Mouse (Mus musculus): Measurements from ENCODE around the gene Wnt5a. TPM values are rescaled to one million over a fixed set of nuclear protein-coding genes. Genes with fewer than 3 reads are reported as not detected.

Gene Wnt5a
- polyA plus RNA-seq, 1 experiment from 2014 or later: 154 TPM

DNA sequence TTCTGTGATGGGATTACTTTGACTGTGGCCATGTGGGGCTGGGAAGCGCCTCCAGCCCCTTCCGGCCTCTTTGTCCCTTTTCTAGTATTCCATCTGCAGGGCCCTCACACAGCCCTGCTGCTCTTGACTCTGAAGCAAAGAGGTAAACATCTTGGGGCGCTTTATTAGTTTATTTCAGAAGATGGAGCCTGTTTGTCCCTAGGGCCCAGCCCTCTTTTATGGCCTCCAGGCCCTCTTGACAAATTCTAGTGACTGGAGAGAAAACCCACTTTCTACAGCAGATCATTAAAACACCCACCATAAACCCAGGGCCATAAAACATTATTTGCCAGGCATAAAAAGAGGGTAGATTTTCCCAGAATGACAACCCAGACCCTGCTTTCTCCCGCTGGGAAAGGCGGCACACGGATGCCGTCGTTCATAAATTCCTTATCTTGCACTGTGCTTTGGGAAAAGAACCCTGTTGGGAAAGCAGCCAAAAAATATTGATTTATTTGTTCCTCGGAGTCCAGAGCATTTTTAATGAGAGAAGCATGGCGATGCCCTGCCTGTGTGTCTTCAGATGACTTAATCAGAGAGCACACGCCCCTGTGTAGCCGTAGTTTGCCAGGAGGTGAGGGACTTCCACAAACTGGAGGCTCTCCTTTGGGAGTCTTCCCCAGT, 3.2 kb upstream of the Wnt5a start:
- H3K36me3 ChIP-seq: no peaks in the 10 kb centered on the region
- H3K4me1 ChIP-seq: peaks cover 35% of the 10 kb centered on the region
- no peak for ATAC-seq (ENCODE audit: low FRiP score, low read depth)
- H3K27me3 ChIP-seq: peaks cover 3% of the 10 kb centered on the region; the same call in 1 of the 2 replicates
- no peak overlapping the region for H3K4me3 ChIP-seq
- H3K9me3 ChIP-seq: no peaks in the 10 kb centered on the region
- peak overlapping the region; percentile 38 for H3K4me2 ChIP-seq (replicated peaks)
- H3K9ac ChIP-seq: no peak overlapping the region
- WGBS: 12% methylated on average over 12 of the region's 12 CpGs
- peak overlapping the region; percentile 40; the same call in 1 of the 2 replicates for H3K27ac ChIP-seq

DNA sequence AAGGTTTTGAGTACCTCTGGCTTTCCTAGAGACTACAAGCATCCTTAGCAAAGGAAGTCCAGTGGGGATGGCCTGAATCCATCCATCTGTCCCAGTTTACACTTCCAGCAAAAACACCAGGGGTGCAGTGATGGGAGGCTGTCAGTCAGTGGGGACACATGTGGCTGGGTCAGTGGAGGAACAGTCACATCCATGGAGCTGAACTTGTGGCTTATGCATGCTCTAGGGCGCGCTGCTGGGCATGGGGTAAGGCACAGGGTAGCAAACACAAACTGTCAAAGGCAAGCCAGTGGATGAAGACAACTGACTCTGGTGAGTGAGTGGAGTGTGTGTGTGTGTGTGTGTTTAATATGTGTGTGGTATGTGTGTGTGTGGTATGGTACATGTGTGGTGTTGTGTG, 1.3 kb upstream of the Wnt5a start:
- no peak overlapping the region for H3K9ac ChIP-seq
- peaks cover 39% of the 10 kb centered on the region for H3K4me1 ChIP-seq
- peak overlapping the region; percentile 90 for H3K4me2 ChIP-seq (replicated peaks)
- no peaks in the 10 kb centered on the region for H3K36me3 ChIP-seq
- peaks cover 3% of the 10 kb centered on the region; the same call in 1 of the 2 replicates for H3K27me3 ChIP-seq
- WGBS: 84% methylated on average over 2 of the region's 2 CpGs
- H3K27ac ChIP-seq: no peak overlapping the region
- no peak for ATAC-seq (ENCODE audit: low FRiP score, low read depth)
- H3K4me3 ChIP-seq: no peak overlapping the region
- H3K9me3 ChIP-seq: no peaks in the 10 kb centered on the region

DNA sequence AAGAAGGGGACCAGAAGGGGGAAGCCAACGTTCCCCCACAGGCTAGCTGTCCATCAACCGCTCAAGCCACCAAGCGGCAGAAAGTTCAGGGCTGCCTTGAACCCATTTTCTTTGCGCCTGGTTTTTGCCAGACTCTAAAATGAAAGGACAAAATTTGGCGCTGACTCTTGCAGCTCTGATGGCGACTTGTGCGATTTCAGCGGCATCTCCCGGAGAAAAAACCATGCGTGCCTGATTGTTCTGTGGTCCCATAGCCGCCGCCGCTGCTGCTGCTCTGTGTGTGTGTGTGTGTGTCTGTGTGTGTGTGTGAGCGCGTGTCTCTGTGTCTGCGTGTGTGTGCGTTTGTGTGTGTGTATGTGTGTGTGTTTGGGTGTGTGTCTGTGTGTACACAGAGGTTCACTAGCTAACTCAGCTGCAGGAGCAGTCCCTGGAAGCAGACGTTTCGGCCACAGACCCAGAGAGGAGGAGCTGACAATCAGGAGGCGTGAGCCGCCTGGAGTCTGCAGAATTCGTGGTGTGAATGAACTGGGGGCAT, 568 bp downstream of the Wnt5a start:
- H3K27me3 ChIP-seq: no peaks in the 10 kb centered on the region
- peak overlapping the region; percentile 89 for H3K4me3 ChIP-seq
- WGBS: 0% methylated on average over 22 of the region's 22 CpGs
- H3K4me1 ChIP-seq: peaks cover 47% of the 10 kb centered on the region
- peak overlapping the region; percentile 90 for H3K4me2 ChIP-seq (replicated peaks)
- peak overlapping the region; percentile 100 for H3K27ac ChIP-seq
- no peaks in the 10 kb centered on the region for H3K9me3 ChIP-seq
- ATAC-seq (ENCODE audit: low FRiP score, low read depth): peak; percentile 37
- H3K36me3 ChIP-seq: no peaks in the 10 kb centered on the region
- H3K9ac ChIP-seq: peak overlapping the region; percentile 99

DNA sequence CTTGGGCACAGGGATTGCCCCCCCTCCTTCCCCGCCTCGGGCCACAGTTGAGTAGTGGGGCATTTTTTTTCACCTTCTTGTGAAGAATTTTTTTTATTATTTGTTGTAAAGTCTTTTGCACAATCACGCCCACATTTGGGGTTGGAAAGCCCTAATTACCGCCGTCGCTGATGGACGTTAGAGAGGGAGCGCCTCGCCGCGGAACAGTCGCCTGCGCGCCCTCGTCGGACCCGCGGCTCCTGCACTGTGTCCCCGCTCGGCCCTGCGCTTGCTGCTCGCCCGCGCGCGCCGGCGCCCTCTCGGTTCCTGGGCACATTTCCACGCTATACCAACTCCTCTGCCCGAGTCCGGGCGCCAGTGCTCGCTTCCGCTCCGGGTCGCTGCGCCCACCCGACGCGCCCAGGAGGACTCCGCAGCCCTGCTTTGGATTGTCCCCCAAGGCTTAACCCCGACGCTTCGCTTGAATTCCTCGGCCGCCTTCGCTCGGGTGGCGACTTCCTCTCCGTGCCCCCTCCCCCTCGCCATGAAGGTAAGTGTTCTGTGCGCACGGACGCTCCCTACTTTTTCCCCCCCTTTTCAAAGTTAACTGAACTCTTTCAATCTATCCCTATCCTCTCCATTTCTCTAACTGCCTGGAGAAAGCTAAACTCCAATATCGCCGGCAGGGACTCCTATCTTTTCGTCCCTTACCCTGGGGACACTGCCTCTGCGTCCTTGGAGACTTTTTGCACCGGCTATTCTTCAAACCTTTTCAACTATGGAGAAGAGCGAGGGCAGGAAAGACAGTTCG, 1.2 kb downstream of the Wnt5a start:
- ATAC-seq (ENCODE audit: low FRiP score, low read depth): peak; percentile 34; the same call in 1 of the 2 replicates
- Histone ChIP-seq H3K27me3 (no peaks in the 10 kb centered on the region), H3K4me2 (replicated peaks) (peak overlapping the region; percentile 90), H3K9ac (peak overlapping the region; percentile 99), H3K36me3 (no peaks in the 10 kb centered on the region), H3K9me3 (no peaks in the 10 kb centered on the region), H3K4me3 (peak overlapping the region; percentile 89), H3K4me1 (peaks cover 54% of the 10 kb centered on the region), H3K27ac (peak overlapping the region; percentile 100)
- WGBS: under 1% methylated on average over 62 of the region's 62 CpGs

DNA sequence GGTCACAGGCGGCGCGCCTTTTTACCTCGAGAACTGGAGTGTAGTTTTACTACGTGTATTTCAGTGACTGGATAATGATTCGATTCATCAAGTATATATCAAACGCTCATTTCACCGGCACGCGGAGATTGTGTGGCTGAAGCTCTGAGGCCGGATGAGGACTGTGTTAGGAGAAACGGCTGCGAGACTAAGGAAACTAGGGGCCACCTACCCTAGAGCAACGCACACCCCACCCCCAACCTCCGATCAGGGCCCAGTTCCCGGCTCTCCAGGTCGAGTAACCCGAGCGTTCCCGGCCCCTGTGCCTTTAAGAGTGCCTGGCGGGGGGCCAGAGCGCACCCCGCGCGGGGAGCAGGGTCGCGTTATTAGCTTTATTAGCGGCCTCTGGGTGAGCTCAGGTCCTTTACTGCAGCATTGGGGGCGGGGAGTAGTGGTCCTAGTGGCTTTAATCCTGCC, 1.9 kb downstream of the Wnt5a start:
- H3K27me3 ChIP-seq: no peaks in the 10 kb centered on the region
- no peak for ATAC-seq (ENCODE audit: low FRiP score, low read depth)
- peaks cover 51% of the 10 kb centered on the region for H3K4me1 ChIP-seq
- peak overlapping the region; percentile 89 for H3K4me3 ChIP-seq
- no peaks in the 10 kb centered on the region for H3K9me3 ChIP-seq
- no peaks in the 10 kb centered on the region for H3K36me3 ChIP-seq
- H3K27ac ChIP-seq: peak overlapping the region; percentile 100
- WGBS: under 1% methylated on average over 29 of the region's 29 CpGs
- peak overlapping the region; percentile 90 for H3K4me2 ChIP-seq (replicated peaks)
- H3K9ac ChIP-seq: peak overlapping the region; percentile 99

DNA sequence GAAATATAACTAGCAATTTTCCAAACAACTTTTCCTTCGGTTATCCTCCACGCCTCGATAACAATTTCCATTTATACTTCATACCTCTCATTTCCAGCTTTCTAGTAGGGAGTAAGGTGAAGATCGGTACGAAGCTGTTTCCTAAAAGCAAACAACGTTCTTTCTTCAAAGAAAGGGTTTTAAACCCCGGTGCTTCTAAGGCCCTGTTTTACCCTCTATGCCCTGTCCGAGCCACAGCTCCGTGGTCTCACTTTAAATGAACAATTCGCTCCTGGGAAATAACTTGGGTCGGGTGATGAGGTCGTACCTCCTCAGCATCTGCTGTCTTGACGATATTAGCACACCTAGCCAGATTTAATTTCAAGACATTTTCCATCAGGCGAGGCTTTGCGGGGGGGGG, 2.5 kb downstream of the Wnt5a start:
- no peaks in the 10 kb centered on the region for H3K27me3 ChIP-seq
- ATAC-seq (ENCODE audit: low FRiP score, low read depth): no peak
- 1% methylated on average over 15 of the region's 15 CpGs for WGBS
- peak overlapping the region; percentile 99 for H3K9ac ChIP-seq
- H3K36me3 ChIP-seq: no peaks in the 10 kb centered on the region
- peak overlapping the region; percentile 90 for H3K4me2 ChIP-seq (replicated peaks)
- no peaks in the 10 kb centered on the region for H3K9me3 ChIP-seq
- H3K4me3 ChIP-seq: peak overlapping the region; percentile 89
- peaks cover 46% of the 10 kb centered on the region for H3K4me1 ChIP-seq
- peak overlapping the region; percentile 100 for H3K27ac ChIP-seq

DNA sequence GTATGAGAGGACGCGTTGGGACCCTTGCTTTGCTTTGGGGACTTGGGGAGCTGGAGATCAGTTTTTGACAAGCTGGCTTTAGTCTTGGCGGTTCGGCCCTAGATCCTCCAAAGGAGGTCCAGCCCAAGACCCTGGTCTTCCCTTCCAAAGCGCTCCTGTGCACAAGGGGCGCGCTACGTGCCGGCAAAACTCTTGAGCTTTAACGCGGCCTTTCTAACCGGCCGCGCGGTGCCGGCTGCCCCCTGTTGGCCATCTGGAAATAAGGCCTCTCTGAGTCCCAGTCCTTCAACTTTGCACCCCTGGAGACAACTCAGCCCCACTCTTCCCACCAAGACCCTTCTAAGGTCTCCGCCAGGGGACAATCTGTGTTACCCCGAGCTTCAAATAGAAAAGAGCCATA, 2.9 kb downstream of the Wnt5a start:
- peak overlapping the region; percentile 89 for H3K4me3 ChIP-seq
- peak overlapping the region; percentile 100 for H3K27ac ChIP-seq
- H3K9me3 ChIP-seq: no peaks in the 10 kb centered on the region
- H3K4me2 ChIP-seq (replicated peaks): peak overlapping the region; percentile 90
- ATAC-seq (ENCODE audit: low FRiP score, low read depth): 0 out of 2 replicates have a peak, but pooled peaks have one; percentile 12
- 1% methylated on average over 18 of the region's 18 CpGs for WGBS
- H3K36me3 ChIP-seq: no peaks in the 10 kb centered on the region
- H3K27me3 ChIP-seq: no peaks in the 10 kb centered on the region
- peak overlapping the region; percentile 99 for H3K9ac ChIP-seq
- H3K4me1 ChIP-seq: peaks cover 44% of the 10 kb centered on the region

DNA sequence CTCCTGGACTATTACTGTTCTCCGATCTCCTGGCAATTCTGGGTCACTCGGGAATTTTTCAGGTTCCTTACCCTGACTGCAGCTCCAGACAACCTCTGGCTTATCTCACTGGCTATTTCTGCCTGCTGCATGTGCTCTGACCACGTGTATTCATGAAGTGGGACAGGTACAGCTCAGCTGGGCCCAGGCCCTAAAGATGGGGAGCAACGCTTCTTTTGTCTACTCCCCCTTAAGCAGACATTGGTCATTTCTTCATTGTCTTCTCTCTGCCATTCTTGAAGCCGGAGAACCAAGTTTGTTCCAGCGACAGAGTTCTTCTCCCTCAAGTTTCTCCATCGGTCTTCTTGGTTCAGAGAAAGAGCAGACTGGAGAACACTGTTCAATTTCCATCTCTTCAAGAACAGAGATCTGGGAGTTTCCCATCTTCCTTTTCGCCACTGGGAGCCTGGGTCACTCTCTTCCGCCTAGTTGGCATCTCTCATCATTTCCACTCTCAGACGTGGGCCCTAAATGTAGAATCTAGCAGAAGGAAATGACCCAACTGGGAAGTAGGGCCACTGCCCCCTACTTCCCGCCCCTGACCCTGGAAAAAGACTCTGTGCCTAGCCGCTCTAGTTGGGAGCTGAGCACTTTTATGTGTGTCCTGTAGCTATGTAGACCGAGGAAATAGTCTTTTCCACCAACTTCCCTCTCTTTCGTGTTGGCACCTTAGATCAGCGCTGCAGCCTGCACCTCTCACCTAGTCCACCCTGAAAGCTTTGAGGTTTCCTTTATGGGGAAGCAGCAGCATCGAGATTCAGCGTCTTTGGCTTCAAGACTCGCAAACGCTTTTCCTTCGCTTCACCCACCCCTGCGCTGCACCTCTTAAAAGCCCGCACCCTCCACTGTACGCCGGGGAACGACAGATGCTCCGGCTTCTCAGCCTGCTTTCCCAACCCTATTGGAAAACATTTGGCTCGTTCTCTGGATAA, 4.0 kb downstream of the Wnt5a start:
- ATAC-seq (ENCODE audit: low FRiP score, low read depth): no peak
- peak overlapping the region; percentile 99 for H3K9ac ChIP-seq
- peaks cover 8% of the 10 kb centered on the region for H3K36me3 ChIP-seq
- no peaks in the 10 kb centered on the region for H3K27me3 ChIP-seq
- H3K9me3 ChIP-seq: no peaks in the 10 kb centered on the region
- H3K4me2 ChIP-seq (replicated peaks): peak overlapping the region; percentile 90
- peaks cover 41% of the 10 kb centered on the region for H3K4me1 ChIP-seq
- peak overlapping the region; percentile 89 for H3K4me3 ChIP-seq
- 7% methylated on average over 27 of the region's 27 CpGs for WGBS
- H3K27ac ChIP-seq: peak overlapping the region; percentile 100

DNA sequence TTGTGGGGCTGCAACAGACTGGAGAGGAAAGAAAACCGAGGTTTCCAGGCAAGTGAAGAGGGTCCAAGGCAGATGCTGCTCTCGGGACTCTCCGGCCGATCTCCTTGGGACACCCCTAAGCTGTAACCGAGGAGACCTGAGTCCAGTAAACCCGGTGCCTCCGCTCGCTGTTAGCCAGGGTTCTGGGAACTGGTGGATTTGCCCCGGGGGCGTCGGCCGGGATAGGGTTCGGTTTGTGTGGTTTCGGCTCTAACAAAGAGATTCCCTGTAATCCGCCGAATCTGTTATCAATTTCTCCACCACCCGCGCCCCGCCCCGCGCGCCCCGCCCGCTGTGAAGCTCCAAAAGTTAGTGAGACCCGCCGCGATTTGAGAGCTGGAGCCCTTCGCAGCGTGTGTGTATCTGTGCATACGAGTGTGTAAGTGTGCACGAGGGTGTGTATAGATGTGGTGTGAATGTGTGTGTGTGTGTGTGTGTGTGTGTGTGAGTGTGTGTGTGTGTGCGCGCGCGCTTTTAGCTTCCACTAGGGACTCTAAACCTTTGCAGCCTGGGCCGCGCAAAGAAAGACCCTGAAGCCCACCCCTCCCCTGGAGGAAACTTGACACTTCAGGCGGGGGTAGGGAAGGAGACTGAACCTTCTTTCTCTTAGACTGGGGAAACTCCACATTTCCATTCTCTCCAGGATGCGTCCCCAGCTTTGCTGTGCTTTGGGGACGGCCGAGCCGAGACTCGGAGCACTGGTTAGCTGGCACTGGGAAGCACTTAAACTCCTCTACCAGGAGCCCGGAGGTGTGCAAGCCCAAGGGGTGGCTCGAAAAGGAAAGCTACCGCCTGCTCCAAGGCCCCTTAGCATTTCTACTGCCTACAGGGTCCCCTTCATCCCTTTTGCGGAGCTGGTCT, 5.1 kb downstream of the Wnt5a start:
- no peaks in the 10 kb centered on the region for H3K9me3 ChIP-seq
- H3K4me3 ChIP-seq: peak overlapping the region; percentile 89
- H3K4me2 ChIP-seq (replicated peaks): peak overlapping the region; percentile 90
- H3K4me1 ChIP-seq: peaks cover 40% of the 10 kb centered on the region
- H3K27ac ChIP-seq: peak overlapping the region; percentile 100
- WGBS: under 1% methylated on average over 47 of the region's 47 CpGs
- peak; percentile 45 for ATAC-seq (ENCODE audit: low FRiP score, low read depth)
- no peaks in the 10 kb centered on the region for H3K27me3 ChIP-seq
- peaks cover 12% of the 10 kb centered on the region for H3K36me3 ChIP-seq
- H3K9ac ChIP-seq: peak overlapping the region; percentile 99

DNA sequence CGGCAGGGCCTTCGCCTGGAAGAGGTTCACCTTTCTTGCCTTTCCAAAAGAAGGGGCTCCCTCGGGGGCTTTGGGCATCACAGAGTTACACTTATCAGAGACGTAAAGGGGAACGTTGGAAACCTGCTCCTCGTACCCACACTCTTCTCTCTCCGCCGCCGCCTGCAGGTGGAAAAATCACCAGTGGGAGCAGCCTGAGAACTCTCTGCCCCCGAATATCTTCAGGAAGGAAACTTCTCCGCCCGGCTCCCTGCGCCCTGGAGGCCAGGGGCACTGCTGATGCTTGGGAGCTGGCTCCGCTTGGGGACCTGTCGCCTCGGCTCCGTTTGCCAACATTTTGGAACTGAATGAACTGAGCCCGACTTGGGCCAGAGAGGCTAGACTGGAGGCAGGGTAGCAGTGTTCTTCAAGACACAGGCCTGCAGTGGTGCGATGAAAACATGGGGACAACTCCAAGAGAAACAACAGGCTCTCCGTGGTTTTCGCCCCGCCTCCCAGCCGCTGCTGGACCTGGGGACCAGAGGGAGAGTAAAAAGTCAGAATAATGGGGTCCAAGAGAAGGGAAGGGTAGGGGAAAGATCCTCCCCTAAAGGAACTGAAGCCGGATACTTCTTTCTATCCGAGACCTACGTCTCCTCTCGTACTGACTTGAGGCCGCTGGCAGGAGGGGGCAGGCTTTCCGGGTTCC, 5.9 kb downstream of the Wnt5a start:
- ATAC-seq (ENCODE audit: low FRiP score, low read depth): no peak
- peaks cover 19% of the 10 kb centered on the region for H3K36me3 ChIP-seq

More for the DNA sequence above, 5.9 kb downstream of the Wnt5a start:
- Histone ChIP-seq H3K9me3 (no peaks in the 10 kb centered on the region), H3K27me3 (0 out of 2 replicates have a peak, but pooled peaks cover 3% of the 10 kb centered on the region), H3K4me2 (replicated peaks) (peak overlapping the region; percentile 90), H3K4me3 (peak overlapping the region; percentile 89), H3K4me1 (peaks cover 48% of the 10 kb centered on the region), H3K9ac (peak overlapping the region; percentile 99), H3K27ac (peak overlapping the region; percentile 100)
- WGBS: 1% methylated on average over 29 of the region's 29 CpGs

Measured in limb, embryonic 13.5 days (tissue).